Mouse (Mus musculus) olfactory bulb, adult 2 months (tissue): ENCODE results near the gene Myh7. TPM values are rescaled to one million over a fixed set of nuclear protein-coding genes. Genes with fewer than 3 reads are reported as not detected.
"Not testable (repeated sequence)": the region's sequence is repeated elsewhere in the genome, so short reads cannot be mapped to it uniquely, and the experiment has no call there.

Experiments used
- H3K27ac ChIP-seq: fragments of 200-500 bp; 2 replicates; pipeline ENCODE4 v1.5.1; 2012; ENCODE audit warnings: low read depth, low read length; ENCODE audit not compliant: insufficient read depth
- H3K4me1 ChIP-seq: fragments of 200-500 bp; 2 replicates; pipeline ENCODE4 v1.6.1; 2012; ENCODE audit warnings: low read length; ENCODE audit not compliant: control insufficient read depth, insufficient read depth
- H3K4me3 ChIP-seq: fragments of 200-500 bp; 2 replicates; pipeline ENCODE4 v1.5.1; 2012; ENCODE audit warnings: mild to moderate bottlenecking, low read depth, low read length, moderate library complexity; ENCODE audit not compliant: insufficient read depth
- CTCF ChIP-seq: fragments of 200-500 bp; IDR thresholded peaks from 2 replicates; pipeline ENCODE4 v1.5.1; 2012; ENCODE audit warnings: low read depth, mild to moderate bottlenecking, low read length, moderate library complexity; ENCODE audit not compliant: insufficient read depth
- POLR2A ChIP-seq: fragments of 200-500 bp; IDR thresholded peaks from 2 replicates; pipeline ENCODE4 v1.6.1; 2012; ENCODE audit warnings: mild to moderate bottlenecking, low read depth, low read length, moderate library complexity; ENCODE audit not compliant: insufficient read depth
- WGBS: fragments of 180-500 bp; shearing (Covaris S2); methylation state at CpG from one replicate; pipeline ENCODE4 v1.1.7; 2018; 5-methylcytosine and 5-hydroxymethylcytosine counted together
- polyA plus RNA-seq: library from polyadenylated mRNA; stranded (reverse); fragments of >200 nt; gene quantifications from 2 replicates; pipeline ENCODE4 v1.2.4, GENCODE M21; 2012; ENCODE audit warnings: low replicate concordance; ENCODE audit not compliant: missing spikeins, insufficient read depth, insufficient read length

Gene Myh7
- polyA plus RNA-seq, 1 experiment = not detected

DNA sequence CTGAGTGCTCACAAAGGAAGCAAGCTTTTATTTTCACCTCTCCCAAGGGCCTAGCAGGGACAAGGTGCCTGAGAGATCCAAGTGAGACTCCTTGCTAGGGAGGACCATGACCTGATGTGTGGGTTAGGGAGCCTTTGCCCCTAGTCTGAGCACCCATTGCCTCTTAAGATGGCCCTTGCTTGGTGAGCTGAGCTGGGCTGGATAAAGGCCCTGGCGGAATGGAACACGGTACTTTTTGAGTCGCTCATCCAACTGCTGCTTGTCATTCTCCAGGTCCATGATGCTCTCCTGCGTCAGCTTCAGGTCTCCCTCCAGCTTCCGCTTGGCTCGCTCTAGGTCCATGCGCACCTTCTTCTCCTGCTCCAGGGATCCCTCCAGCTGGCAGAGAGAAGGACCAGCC is 12.5 kb downstream of the Myh7 start:
- no peak overlapping the region for H3K4me3 ChIP-seq
- 97% methylated on average over 7 of the region's 7 CpGs for WGBS
- no peak overlapping the region for H3K27ac ChIP-seq
- TF ChIP-seq POLR2A (no peak), CTCF (no peak)
- no peaks in the 10 kb centered on the region for H3K4me1 ChIP-seq

DNA sequence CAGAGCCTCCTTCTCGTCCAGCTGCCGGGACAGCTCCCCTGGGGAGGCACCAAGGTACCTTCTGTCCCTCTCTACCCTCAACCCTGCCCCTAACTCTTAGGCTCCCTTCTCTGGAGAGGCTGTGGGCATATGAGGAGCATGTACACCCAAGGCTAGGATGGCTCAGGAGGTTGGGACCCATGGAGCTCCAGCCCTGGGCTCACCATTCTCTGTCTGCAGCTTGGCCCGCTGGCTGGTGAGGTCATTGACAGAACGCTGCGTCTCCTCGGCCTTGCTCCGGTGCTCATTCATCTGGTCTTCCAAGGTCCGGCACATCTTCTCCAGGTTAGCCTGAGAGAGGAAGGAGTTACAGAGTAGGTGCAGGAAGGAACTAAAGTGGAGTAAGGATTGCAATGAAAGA is 15.8 kb downstream of the Myh7 start:
- WGBS = 91% methylated on average over 8 of the region's 8 CpGs
- Histone ChIP-seq H3K27ac (no peak overlapping the region), H3K4me3 (no peak overlapping the region), H3K4me1 (peaks cover 18% of the 10 kb centered on the region)
- no peak for TF ChIP-seq CTCF
- no peak for TF ChIP-seq POLR2A

DNA sequence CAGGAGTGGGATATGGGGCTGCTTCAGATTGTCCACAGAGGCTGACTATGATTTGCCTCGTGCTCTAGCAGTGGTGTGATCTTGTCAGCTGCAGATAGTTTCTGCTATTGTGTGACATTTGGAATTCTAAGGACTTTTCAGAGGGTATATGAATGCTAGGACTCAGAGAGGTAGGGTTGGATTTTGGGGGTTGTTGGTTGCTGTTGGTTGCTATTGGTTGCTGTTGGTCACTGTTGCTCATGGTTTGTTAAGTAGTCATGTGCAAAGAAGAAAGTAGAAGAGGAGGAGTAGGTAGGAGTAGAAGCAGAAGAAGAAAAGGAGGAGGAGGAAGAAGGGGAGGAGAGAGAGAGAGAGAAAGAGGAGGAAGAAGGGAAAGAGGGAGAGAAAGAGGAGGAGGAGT is 17.8 kb downstream of the Myh7 start, which contains the start of gene Gm17428:
TSS of gene Gm17428 (plus strand) at position 301 of the 400 bp plus-strand sequence.
- no peak within 1 kb of the TSS for H3K27ac ChIP-seq
- H3K4me3 ChIP-seq = no peak within 1 kb of the TSS
- 92% methylated on average over 1 of the region's 1 CpGs for WGBS
- no peak for TF ChIP-seq CTCF
- TF ChIP-seq POLR2A = no peak
- H3K4me1 ChIP-seq = peaks cover 28% of the 10 kb centered on the region

DNA sequence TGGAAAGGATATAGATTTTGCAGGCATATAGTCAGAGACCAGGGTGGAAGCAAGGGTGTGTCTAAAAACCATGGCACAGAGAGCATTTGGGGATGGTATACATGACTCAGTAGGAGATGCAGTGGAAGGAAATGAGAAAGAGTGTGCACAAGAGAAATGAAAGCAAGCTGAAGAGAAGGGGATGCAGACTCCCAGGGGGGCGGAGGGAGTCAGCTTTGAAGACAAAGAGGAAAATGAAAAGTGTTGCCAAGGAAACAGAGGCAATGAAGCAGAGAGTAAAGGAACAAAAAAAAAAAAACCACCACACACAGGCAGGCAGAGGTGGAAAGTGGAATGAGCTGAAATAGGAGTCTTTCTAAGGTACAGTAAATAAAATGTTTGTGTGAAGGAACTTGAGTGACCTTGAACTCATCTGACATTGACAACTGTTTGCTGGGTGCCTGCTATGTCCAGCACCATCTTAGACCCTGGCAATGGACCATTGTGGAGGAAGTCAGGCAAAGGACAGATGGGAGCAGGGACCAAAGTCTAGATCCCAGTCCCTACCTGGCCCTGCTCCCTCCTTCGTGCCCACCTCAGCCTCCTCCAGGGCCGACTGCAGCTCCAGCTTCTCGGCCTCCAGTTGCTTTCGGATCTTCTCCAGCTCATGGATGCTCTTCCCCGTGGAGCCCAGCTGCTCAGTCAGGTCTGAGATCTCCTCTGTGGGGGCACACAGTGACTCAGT is 20.2 kb downstream of the Myh7 start:
- no peak for TF ChIP-seq CTCF
- no peak for TF ChIP-seq POLR2A
- Histone ChIP-seq H3K4me1 (peaks cover 28% of the 10 kb centered on the region), H3K27ac (peak overlapping the region; percentile 91), H3K4me3 (peak overlapping the region; percentile 4)
- 38% methylated on average over 6 of the region's 6 CpGs for whole genome bisulfite sequencing

DNA sequence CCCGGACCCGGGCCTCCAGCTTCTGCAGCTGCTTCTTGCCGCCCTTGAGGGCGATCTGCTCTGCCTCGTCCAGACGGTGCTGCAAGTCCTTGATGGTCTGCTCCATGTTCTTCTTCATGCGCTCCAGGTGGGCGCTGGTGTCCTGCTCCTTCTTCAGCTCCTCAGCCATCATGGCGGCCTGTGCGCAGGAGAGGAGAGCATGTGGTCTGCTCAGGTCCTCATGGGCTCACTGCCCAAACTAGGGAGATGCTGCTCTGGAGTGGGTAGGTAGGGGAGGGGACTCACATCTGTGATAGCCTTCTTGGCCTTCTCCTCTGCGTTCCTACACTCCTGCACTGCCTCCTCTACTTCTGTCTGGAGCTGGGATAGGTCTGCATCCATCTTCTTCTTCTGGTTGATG is 21.6 kb downstream of the Myh7 start:
- not testable (repeated sequence) for H3K4me3 ChIP-seq, H3K27ac ChIP-seq
- 92% methylated on average over 11 of the region's 11 CpGs for WGBS
- peaks cover 28% of the 10 kb centered on the region for H3K4me1 ChIP-seq

DNA sequence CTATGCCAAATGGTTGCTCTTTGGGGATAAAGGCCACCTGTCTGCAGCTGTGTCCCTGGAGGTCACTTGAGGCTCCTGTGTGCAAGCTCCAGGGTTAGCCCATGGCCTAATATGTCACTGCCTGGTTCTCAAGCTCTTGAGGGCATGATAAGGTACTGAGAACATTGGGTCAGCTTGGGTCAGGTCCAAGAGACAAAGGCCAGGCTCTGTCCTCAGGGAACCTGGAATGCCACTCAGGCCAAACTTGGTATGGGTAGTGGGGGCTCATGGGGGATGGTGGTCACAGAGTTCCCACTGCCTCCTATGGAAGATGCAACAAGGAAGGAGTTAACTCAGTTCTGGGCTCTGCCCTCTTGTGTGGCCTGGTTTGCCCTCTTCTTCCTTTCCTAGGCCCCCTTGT is 26.1 kb downstream of the Myh7 start:
- TF ChIP-seq CTCF = no peak
- no peak for TF ChIP-seq POLR2A
- Histone ChIP-seq H3K4me1 (peaks cover 6% of the 10 kb centered on the region), H3K4me3 (no peak overlapping the region), H3K27ac (no peak overlapping the region)

DNA sequence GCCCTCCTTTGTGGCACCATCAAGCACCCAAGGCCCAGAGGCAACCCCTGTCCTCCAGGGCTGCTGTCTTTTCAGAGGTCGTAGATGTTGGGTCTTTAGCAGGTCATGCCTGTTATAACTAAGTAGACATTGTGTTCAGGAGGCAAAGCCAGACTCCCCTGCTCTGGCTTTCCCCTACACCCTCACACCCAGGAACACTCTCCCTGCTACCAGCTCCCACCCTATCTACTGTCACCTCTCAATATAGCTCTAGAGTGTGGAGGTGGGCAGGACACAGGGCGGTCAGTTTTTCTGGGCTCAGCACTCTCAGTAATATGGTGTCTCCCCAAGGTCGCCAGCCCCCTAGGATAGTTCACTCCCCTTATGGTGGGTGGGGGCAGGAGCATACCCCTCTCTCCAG is 26.6 kb downstream of the Myh7 start:
- Histone ChIP-seq H3K4me3 (no peak overlapping the region), H3K27ac (no peak overlapping the region), H3K4me1 (0 out of 2 replicates have a peak, but pooled peaks cover 2% of the 10 kb centered on the region)
- TF ChIP-seq CTCF (no peak), POLR2A (no peak)
- WGBS = 98% methylated on average over 3 of the region's 3 CpGs

- no peaks in the 10 kb centered on the region for H3K4me1 ChIP-seq
- no peak within 1 kb of the TSS for H3K4me3 ChIP-seq
- TF ChIP-seq CTCF = no peak
- no peak for TF ChIP-seq POLR2A
- 86% methylated on average over 7 of the region's 7 CpGs for WGBS
- H3K27ac ChIP-seq = no peak within 1 kb of the TSS
Measured at GRCm38 (mm10) chr14:54966320-54966977, 28.0 kb downstream of the Myh7 start, which contains the start of gene Myh6. TSS of gene Myh6 (minus strand) at chr14:54966927.

DNA sequence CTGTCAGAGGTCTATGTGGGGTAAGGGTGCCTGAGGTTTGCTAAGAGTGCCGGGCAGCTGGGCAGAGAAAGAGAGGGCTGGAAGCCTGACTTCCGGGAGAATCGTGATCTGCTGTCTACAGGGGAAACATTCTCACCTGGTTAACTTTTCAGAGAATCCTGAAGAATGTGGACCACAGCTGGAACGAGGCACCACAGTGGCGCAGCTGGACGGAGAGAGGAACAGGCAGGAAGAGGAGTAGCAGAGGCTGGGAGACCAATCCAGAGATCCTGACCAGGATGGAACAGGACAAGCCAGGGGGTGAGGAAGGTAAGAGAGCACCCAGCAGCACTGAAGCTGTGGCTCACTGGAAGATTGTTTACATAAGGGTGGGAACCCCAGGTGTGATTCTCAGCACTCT is 28.8 kb downstream of the Myh7 start:
- WGBS = 86% methylated on average over 6 of the region's 6 CpGs
- Histone ChIP-seq H3K27ac (no peak overlapping the region), H3K4me3 (no peak overlapping the region), H3K4me1 (0 out of 2 replicates have a peak, but pooled peaks cover 4% of the 10 kb centered on the region)
- no peak for TF ChIP-seq CTCF

DNA sequence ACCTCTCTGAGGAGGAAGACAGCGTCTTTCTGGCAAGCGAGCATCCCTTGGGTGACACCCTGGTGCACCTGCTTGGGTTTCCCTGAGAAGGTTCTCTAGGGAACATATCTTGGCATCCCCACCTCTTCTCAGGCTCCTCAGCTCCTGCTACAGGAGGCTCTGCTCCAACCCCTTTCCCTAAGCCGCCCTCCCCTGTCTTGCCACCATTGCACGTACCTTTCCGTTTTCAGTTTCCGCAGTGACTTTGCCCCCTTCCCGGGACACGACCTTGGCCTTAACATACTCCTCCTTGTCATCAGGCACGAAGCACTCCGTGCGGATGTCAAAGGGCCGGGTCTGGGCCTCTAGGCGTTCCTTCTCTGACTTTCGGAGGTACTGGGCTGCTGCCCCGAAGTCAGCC is 29.4 kb downstream of the Myh7 start:
- Histone ChIP-seq H3K4me1 (0 out of 2 replicates have a peak, but pooled peaks cover 4% of the 10 kb centered on the region), H3K4me3 (no peak overlapping the region), H3K27ac (no peak overlapping the region)
- WGBS = 86% methylated on average over 15 of the region's 15 CpGs
- TF ChIP-seq POLR2A (no peak), CTCF (no peak)
